Mouse (Mus musculus): ENCODE measurements around the gene Pms1. TPM values are rescaled to one million over a fixed set of nuclear protein-coding genes. Genes with fewer than 3 reads are reported as not detected.

The Pms1 gene
- total RNA-seq, 2 experiments from 2014 or later = 33.2 to 39.9 TPM

DNA sequence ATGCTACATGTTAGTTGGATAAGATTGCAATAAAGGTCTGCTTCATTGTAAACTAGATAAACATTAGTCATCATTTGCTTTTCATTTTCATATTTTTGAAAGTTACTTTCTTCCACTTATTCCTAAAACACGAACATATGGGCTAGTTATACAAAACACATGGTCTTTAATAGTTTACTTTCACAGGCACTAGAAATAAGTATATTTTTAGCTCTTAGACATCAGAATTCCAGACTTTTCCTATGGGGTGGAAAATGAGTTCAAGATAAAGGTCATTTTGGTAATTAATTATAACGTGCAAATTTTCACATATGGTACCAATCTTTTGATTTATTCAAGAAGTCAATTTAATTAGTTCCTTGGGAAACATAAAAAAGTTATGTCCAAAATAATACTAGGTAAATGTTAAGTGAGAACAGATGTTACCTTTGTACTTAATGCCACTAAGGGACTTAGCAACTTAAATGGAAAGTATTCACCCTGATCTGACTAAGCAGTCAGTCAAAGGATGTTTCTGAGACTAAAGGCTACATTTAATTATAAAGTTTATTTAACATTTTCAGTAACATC, 95.1 kb downstream of the Pms1 start:
- no peak for DNase-seq (ENCODE audit: low spot score in 2 of 2)

DNA sequence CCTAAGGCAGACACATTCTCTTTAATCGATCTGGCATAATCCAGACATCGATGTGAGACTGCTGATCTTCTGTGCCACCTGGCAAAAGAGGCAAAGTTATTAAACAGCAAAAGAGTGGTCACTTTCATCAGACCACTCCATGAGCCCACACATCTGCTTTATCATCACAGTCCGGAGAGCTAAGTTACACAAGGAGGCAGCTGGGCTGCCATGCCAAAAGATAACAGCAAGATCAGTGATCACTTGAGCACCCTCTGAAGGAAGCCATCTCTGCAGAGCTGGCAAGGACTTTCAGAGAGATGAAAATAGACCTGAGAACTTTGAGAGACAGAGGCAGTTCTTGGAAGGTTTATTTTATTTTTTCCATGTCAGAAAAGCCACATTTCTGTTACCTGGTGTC, 102.3 kb downstream of the Pms1 start:
- DNase-seq (ENCODE audit: low spot score in 2 of 2) = no peak

DNA sequence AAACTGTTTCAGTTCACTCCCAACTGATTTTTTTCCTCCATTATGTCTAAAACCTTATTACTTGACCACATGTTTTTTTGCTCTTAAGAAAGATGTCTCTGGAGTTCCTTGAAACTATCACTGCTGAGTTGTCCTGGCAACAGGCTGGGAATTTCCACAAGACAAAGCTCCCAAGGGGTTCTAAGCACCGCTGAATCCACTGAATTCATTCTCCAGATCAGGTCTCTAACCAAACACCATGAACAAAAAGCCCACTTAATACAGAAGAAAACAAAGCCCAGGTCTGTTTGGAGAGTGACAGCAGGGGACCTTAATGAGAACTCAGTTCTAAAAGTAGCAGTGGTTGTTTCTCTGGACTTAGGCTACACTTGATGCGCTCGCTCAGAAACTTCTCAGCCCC, 105.6 kb downstream of the Pms1 start:
- no peak for DNase-seq (ENCODE audit: low spot score in 2 of 2)

DNA sequence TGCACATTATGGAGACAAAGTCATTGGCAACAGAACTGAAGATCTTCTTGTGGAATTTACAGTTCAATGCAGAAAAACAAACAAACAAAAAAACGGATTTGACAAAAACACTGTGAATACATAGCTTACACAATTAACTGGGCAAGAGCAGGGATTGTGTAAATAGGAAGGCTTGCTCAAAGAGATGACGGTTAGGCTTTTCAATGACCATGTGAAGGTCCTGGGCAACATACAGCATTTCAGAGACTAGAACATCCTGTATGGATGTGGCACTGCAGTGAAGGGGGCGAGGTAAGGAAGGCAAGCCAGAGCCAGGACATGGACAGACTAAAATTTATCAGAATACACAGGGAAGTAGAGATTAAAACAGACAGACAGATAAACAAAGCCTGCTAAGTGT, 107.2 kb downstream of the Pms1 start:
- DNase-seq (ENCODE audit: low spot score in 2 of 2) = no peak

DNA sequence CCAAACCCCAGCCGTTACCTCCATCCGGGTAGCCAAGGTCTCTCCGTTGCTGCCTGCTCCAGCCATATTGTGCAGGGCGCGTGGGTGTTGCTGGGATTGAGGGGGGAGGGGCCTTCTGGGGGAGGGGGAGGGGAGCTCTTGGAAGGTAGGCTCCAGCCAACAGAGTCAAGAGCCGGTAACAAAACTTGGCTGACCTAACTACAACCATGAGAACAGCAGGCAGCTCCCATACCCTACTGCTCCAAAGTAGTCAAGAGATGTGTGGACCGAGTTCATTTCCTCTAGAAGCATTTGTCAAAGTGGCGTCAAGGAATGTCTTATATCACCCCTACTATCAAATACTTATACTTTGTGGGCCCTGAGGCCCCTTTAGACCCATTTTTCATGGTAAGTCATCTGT, 109.3 kb downstream of the Pms1 start, which contains the start of gene 1700019A02Rik:
1700019A02Rik (minus strand) TSS at position 101 of the 400 bp plus-strand sequence.
- no peak for DNase-seq (ENCODE audit: low spot score in 2 of 2)

DNA sequence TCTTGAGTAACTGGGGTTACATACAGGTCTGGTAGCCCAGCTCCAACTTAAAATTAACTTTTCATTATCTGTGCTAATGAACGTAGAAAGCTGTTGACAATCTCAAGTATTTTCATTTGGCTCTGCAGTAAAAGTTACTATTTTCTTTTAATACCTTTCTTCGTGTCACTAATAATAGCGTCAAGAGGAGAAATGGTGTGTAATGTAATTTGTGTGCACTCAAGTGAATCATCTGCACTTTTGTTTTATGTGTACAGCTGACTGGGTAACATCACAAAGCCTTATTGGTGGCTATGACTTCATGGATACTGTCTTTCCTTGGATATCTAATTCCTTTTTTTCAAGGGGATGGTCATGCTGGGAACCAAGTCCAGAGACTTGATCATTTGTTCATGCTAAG, 110.5 kb downstream of the Pms1 start:
- no peak for DNase-seq (ENCODE audit: low spot score in 2 of 2)

DNA sequence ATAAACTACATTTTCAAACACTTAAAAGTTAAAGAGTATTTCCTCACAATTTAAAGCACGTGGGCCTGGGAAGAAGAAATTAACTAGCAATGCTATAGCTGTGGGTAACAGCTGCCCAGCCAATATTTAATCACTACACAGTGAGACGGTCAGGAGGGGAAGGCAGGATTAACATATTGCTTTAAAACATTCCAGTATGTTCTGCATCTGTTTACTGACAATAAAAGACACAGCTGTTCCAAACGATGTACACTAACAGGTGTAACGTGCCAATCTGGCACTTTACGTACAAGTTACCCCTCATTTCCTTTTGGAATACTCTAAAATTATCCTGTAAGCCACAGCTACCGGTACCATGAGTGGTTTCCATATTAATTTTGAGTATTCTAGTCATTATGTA, 139.1 kb downstream of the Pms1 start:
- DNase-seq (ENCODE audit: low spot score in 2 of 2) = no peak

Other genes starting within 250 kb of the Pms1 start
- gene Mstn, start 235.4 kb downstream of the Pms1 start, total RNA-seq (2021) = under 1 TPM; 0.26 to 0.40 TPM
- not detected for gene 1700019A02Rik, start 109.4 kb downstream of the Pms1 start, total RNA-seq (2021)
- gene Ormdl1, start 77 bp upstream of the Pms1 start, total RNA-seq (2021) = 1 to 10 TPM; 8.3 to 9.9 TPM
- 1 to 10 TPM; 1.5 to 2.0 TPM for gene Gm28778, start 93 bp upstream of the Pms1 start, total RNA-seq (2021)
- 10 to 100 TPM; 17.8 to 22.7 TPM for gene Osgepl1, start 16.6 kb upstream of the Pms1 start, total RNA-seq (2021)
- not detected for gene Asdurf, start 55.6 kb upstream of the Pms1 start, total RNA-seq (2021)
- not detected for gene Gm28551, start 55.6 kb upstream of the Pms1 start, total RNA-seq (2021)
- 10 to 100 TPM; 23.9 to 24.9 TPM for gene Asnsd1, start 55.7 kb upstream of the Pms1 start, total RNA-seq (2021)